Mouse (Mus musculus) ES-Bruce4 (cell line): Measurements from ENCODE around the gene Zxdc. TPM values are rescaled to one million over a fixed set of nuclear protein-coding genes. Genes with fewer than 3 reads are reported as not detected.

Experiments
- H3K27ac ChIP-seq: 2 replicates; pipeline ENCODE4 v1.5.1; 2012; ENCODE audit warnings: low read length, inconsistent platforms; ENCODE audit not compliant: insufficient read depth
- H3K27me3 ChIP-seq: 2 replicates; pipeline ENCODE4 v1.6.1; 2012; ENCODE audit warnings: mild to moderate bottlenecking, low read length, inconsistent platforms; ENCODE audit not compliant: control insufficient read depth, poor library complexity, insufficient read depth, severe bottlenecking
- H3K36me3 ChIP-seq: 2 replicates; pipeline ENCODE4 v1.6.1; 2012; ENCODE audit warnings: inconsistent platforms, mild to moderate bottlenecking, low read length, moderate library complexity; ENCODE audit not compliant: control insufficient read depth, poor library complexity, insufficient read depth, severe bottlenecking
- H3K4me1 ChIP-seq: one replicate; pipeline ENCODE4 v1.8.1; 2011; ENCODE audit warnings: low read length; ENCODE audit not compliant: control insufficient read depth, insufficient read depth
- H3K4me3 ChIP-seq: 2 replicates; pipeline ENCODE4 v1.5.1; 2011; ENCODE audit warnings: low read depth, mild to moderate bottlenecking, low read length
- H3K9ac ChIP-seq: 2 replicates; pipeline ENCODE4 v1.6.1; 2012; ENCODE audit warnings: low read depth, mild to moderate bottlenecking, inconsistent platforms; ENCODE audit not compliant: poor library complexity, severe bottlenecking
- H3K9me3 ChIP-seq: replicated peaks from 2 replicates; pipeline ENCODE4 v1.6.1; 2012; ENCODE audit warnings: mild to moderate bottlenecking, low read length, inconsistent platforms; ENCODE audit not compliant: control insufficient read depth, poor library complexity, insufficient read depth, severe bottlenecking
- CTCF ChIP-seq: IDR thresholded peaks from one replicate; pipeline ENCODE4 v1.8.1; 2011; ENCODE audit warnings: low read depth, low read length
- EP300 ChIP-seq: IDR thresholded peaks from 2 replicates; pipeline ENCODE4 v1.6.1; 2011; ENCODE audit warnings: low read depth, low read length; ENCODE audit not compliant: insufficient read depth
- POLR2A ChIP-seq: IDR thresholded peaks from one replicate; pipeline ENCODE4 v1.8.1; 2011; ENCODE audit warnings: low read length; ENCODE audit not compliant: insufficient read depth
- polyA plus RNA-seq: library from polyadenylated mRNA; stranded (reverse); fragments of >200 nt; gene quantifications from 2 replicates; pipeline ENCODE4 v1.2.4, GENCODE M21; 2011; ENCODE audit warnings: low read depth; ENCODE audit not compliant: missing spikeins, insufficient read depth, insufficient read length

Gene Zxdc
- polyA plus RNA-seq, 1 experiment: 11.7 TPM

- no peaks in the 10 kb centered on the region for H3K36me3 ChIP-seq
- H3K9ac ChIP-seq: no peak overlapping the region
- H3K27me3 ChIP-seq: no peaks in the 10 kb centered on the region
- no peak overlapping the region for H3K27ac ChIP-seq
- H3K4me3 ChIP-seq: no peak overlapping the region
- no peaks in the 10 kb centered on the region for H3K4me1 ChIP-seq
- TF ChIP-seq EP300: no peak
- no peak for TF ChIP-seq CTCF
- TF ChIP-seq POLR2A: no peak
- H3K9me3 ChIP-seq: no peaks in the 10 kb centered on the region
These were observed 24.7 kb downstream of the Zxdc start for GRCm38 (mm10) chr6:90393948-90394347.

- Histone ChIP-seq H3K9me3 (no peaks in the 10 kb centered on the region), H3K4me3 (no peak overlapping the region), H3K36me3 (no peaks in the 10 kb centered on the region), H3K4me1 (no peaks in the 10 kb centered on the region), H3K27ac (no peak overlapping the region), H3K9ac (no peak overlapping the region), H3K27me3 (no peaks in the 10 kb centered on the region)
- TF ChIP-seq EP300: no peak
These were observed 26.5 kb downstream of the Zxdc start for GRCm38 (mm10) chr6:90395751-90396150.

GRCm38 (mm10) chr6:90397291-90397690, 28.0 kb downstream of the Zxdc start:
- H3K9ac ChIP-seq: no peak overlapping the region
- no peaks in the 10 kb centered on the region for H3K27me3 ChIP-seq
- H3K9me3 ChIP-seq: no peaks in the 10 kb centered on the region
- H3K36me3 ChIP-seq: no peaks in the 10 kb centered on the region
- no peak for TF ChIP-seq CTCF
- no peak for TF ChIP-seq POLR2A
- TF ChIP-seq EP300: no peak
- H3K4me1 ChIP-seq: no peaks in the 10 kb centered on the region
- H3K4me3 ChIP-seq: no peak overlapping the region
- no peak overlapping the region for H3K27ac ChIP-seq

- Histone ChIP-seq H3K9me3 (no peaks in the 10 kb centered on the region), H3K27me3 (no peaks in the 10 kb centered on the region), H3K27ac (no peak overlapping the region), H3K9ac (no peak overlapping the region), H3K4me3 (no peak overlapping the region), H3K4me1 (no peaks in the 10 kb centered on the region), H3K36me3 (no peaks in the 10 kb centered on the region)
- TF ChIP-seq CTCF (no peak), EP300 (no peak), POLR2A (no peak)
These were observed 39.3 kb downstream of the Zxdc start for GRCm38 (mm10) chr6:90408632-90409031.

GRCm38 (mm10) chr6:90410972-90411371, 41.7 kb downstream of the Zxdc start:
- H3K9me3 ChIP-seq: no peaks in the 10 kb centered on the region
- H3K4me1 ChIP-seq: no peaks in the 10 kb centered on the region
- TF ChIP-seq CTCF: no peak
- H3K4me3 ChIP-seq: no peak overlapping the region
- no peaks in the 10 kb centered on the region for H3K27me3 ChIP-seq
- H3K36me3 ChIP-seq: no peaks in the 10 kb centered on the region
- H3K27ac ChIP-seq: no peak overlapping the region
- no peak overlapping the region for H3K9ac ChIP-seq

GRCm38 (mm10) chr6:90411926-90412325, 42.6 kb downstream of the Zxdc start:
- H3K27ac ChIP-seq: no peak overlapping the region
- no peak overlapping the region for H3K4me3 ChIP-seq
- H3K9me3 ChIP-seq: no peaks in the 10 kb centered on the region
- H3K4me1 ChIP-seq: no peaks in the 10 kb centered on the region
- no peaks in the 10 kb centered on the region for H3K27me3 ChIP-seq
- no peaks in the 10 kb centered on the region for H3K36me3 ChIP-seq
- TF ChIP-seq POLR2A (no peak), CTCF (no peak), EP300 (no peak)
- H3K9ac ChIP-seq: no peak overlapping the region

GRCm38 (mm10) chr6:90422565-90422964, 53.3 kb downstream of the Zxdc start:
- Histone ChIP-seq H3K27ac (no peak overlapping the region), H3K27me3 (no peaks in the 10 kb centered on the region), H3K9ac (no peak overlapping the region), H3K36me3 (no peaks in the 10 kb centered on the region), H3K4me3 (no peak overlapping the region), H3K4me1 (no peaks in the 10 kb centered on the region), H3K9me3 (no peaks in the 10 kb centered on the region)
- peak; percentile 91 for TF ChIP-seq CTCF
- TF ChIP-seq POLR2A: no peak
- TF ChIP-seq EP300: no peak; the same call in 1 of the 2 replicates
